Mouse (Mus musculus): ENCODE results near the gene Tmprss5.

GRCm38 (mm10) chr9:49102328-49102727 lies 21.3 kb downstream of the Tmprss5 start:
- TF ChIP-seq CTCF (IDR thresholded peaks at IDR 0.05) (no peak), EP300 (IDR thresholded peaks at IDR 0.05; ENCODE audit: insufficient read depth, low read depth, low read length) (no peak)

Measured in heart, adult 2 months (tissue).